Mouse (Mus musculus) retina, postnatal 1 day (tissue): ENCODE data around the gene Dmtf1.
A peak's percentile ranks its signal among the peaks of the same experiment; 100 is the strongest.
"Not testable (repeated sequence)": the region's sequence is repeated elsewhere in the genome, so short reads cannot be mapped to it uniquely, and the experiment has no call there.

ENCODE experiments used
- DNase-seq: peaks from one replicate; pipeline ENCODE4 v3.0.0-alpha.2; 2012

Gene Dmtf1

DNA sequence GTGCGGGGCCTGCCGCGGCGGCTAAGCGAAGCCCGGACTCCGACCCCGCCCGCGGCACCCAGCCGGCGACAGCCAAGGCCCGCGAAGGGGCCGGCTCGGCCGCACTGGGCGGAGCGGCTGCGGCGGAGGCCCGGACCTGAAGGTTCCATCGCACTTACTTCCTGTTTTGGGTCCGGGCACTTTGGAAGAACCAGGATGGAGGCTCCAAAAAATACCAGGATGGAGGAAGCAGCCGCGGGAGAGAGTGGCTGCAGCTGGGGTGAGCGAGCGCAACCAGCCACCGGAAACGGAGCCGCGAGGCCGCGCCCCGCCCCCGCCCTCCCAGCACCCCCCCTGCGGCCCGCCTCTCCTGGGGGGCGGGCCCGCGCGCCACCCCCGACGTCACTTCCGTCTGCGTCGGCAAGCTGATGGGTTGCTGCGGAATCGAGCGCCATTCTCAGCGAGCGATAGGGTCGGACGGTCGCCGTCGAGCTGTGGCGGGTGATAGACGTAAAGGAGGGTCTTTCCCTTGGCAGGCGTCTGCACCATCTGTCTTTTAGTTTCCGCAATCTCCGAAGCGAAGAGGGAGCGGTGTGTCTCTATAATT, at the start of gene Dmtf1:
Gene Dmtf1, minus strand, starts transcription at position 321 of the 586 bp plus-strand sequence.
- peak; percentile 98 for DNase-seq

GRCm38 (mm10) chr5:9186467-9186866, 24.9 kb upstream of the Dmtf1 start:
- DNase-seq = no peak

DNA sequence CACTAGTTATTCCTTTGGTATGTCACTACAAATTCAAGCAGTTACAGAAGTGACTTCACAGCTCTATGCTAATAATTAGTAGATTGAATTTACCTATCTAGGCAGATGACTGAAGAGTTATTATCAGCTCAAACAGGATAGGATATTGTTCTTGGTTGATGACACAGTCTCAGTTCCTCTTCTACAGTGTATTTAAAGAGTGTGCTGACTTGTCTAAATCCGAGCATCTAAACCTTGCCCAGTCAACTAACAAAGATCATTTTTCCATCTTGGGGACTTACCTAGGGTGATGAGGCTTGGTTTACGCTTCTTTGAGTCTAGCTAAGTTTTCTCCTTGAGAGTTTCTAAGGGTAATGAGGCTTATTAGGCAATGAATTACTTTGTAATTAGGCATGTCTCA, 11.7 kb upstream of the Dmtf1 start:
- DNase-seq = no peak

DNA sequence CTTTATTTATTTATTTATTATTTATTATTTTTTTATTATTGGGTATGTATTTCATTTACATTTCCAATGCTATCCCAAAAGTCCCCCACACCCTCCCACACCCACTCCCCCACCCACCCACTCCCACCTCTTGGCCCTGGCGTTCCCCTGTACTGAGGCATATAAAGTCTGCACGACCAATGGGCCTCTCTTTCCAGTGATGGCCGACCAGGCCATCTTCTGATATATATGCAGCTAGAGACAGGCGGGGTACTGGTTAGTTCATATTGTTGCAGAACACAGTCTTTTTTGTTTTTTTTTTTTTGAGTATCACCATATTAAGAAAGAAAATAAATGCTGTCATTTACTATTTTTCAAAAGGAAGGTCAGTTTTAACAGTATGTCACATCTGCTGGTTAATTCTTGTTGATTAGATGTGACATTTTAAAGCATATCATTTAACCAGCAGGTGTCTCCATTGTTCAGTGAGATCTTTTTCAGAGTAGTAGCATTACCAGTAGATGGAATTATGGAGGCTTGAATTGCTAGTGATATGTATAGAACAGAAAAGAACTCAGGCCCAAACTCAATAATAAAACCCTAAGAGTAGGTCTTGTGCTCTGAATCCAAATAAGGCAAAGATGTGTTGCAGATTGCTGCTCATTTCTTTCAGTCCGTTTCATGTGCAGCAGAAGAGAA, 7.9 kb upstream of the Dmtf1 start:
- peak; percentile 47 for DNase-seq

GRCm38 (mm10) chr5:9166366-9166765, 4.8 kb upstream of the Dmtf1 start:
- no peak for DNase-seq

- DNase-seq = not testable (repeated sequence)
These were observed 3.6 kb upstream of the Dmtf1 start for GRCm38 (mm10) chr5:9165151-9165550.

DNA sequence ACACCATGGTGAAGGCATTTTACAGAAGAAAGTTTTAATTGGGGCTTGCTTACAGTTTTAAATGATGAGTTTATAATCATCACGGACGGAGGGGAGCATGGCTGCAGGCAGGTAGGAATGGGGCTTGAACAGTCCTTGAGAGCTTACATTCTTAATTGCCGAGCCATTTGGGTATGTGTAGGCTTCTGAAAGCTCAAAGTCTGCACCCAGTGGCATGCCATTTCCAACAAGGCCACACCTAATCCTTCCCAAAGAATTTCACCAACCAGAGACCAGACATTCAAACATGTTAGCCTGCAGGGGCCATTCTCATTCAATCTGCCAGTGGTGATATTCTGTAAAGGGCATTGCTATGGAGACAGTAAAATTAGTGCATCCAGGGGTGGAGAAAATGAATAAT, 1.8 kb upstream of the Dmtf1 start:
- no peak for DNase-seq

- no peak for DNase-seq
These were observed 512 bp upstream of the Dmtf1 start for GRCm38 (mm10) chr5:9162088-9162487.

DNA sequence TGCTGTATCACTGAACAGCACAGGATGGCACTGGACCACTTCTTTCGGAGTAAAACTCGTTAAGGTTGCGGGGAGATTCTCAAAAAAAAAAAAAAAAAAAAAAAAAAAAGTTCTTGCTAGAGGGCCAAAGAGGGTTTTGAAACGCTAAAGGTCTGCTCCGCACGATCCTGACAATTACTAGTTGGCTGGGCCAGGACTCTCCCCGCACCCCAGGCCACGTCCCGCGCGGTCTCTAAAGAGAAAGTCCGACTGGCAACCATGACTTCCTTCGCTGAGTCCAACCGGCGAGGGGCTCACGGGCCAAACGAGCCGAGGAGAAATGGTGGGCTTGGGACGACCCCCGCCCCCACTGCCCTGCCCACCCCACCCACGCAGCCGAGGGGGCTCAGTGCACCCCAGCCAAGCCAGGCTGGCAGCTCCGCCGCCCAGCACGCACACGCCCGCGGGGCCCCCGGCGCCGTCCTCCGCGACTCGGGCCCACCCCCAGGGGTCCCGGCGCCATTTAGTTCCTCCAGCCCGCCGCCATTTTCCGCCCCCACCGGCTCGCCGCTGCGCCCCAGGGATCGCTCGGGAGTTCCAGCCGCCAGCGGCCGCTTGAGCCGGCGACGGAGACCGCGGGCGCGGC, 633 bp downstream of the Dmtf1 start:
- DNase-seq = no peak

- no peak for DNase-seq
These were observed 4.2 kb downstream of the Dmtf1 start for GRCm38 (mm10) chr5:9157336-9157735.

GRCm38 (mm10) chr5:9156746-9157145, 4.8 kb downstream of the Dmtf1 start:
- DNase-seq = peak; percentile 54

GRCm38 (mm10) chr5:9149273-9149850, 12.2 kb downstream of the Dmtf1 start:
- DNase-seq = no peak

DNA sequence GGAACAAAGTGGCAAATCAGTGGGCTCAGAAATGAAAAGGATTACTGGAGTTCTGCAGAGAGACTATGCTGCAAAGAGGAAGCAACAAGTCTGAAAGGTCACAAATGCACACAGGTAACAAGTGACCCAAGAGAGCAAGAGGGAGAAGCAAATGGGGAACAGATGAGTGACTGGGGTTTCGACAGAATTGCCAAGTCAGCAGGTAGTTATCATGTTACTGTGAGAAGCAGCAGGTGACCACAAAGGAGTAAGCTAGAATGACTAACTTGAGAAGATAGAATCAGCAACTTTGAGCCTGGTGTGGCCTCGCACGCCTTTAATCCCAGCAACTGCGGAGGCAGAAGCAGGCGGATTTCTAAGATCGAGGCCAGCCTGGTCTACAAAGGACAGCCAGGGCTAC, 19.2 kb downstream of the Dmtf1 start:
- no peak for DNase-seq

- no peak for DNase-seq
These were observed 20.9 kb downstream of the Dmtf1 start for GRCm38 (mm10) chr5:9140724-9141123.

DNA sequence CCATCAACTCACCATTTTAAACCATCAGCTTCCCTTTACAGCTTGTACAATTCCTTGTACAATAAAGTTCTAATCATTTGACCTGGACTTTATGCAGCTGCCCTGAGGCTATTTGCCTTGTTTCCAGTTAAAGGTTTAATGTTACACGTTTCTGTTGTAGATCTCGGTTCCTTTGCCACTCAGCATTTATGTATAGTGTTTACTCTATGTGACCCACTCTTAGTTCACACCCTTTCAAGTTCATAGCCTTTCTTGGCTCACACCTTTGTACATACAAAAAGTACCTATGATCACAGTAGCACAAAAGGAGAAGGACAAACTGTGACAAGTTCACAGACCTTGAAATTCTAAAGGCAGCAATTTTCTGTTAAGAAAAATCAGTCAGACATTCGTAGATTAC, 26.0 kb downstream of the Dmtf1 start:
- DNase-seq = no peak

GRCm38 (mm10) chr5:9131786-9132185, 29.8 kb downstream of the Dmtf1 start:
- no peak for DNase-seq

- DNase-seq = no peak
These were observed 33.0 kb downstream of the Dmtf1 start for GRCm38 (mm10) chr5:9128566-9128965.

GRCm38 (mm10) chr5:9124134-9124533, 37.4 kb downstream of the Dmtf1 start:
- no peak for DNase-seq

DNA sequence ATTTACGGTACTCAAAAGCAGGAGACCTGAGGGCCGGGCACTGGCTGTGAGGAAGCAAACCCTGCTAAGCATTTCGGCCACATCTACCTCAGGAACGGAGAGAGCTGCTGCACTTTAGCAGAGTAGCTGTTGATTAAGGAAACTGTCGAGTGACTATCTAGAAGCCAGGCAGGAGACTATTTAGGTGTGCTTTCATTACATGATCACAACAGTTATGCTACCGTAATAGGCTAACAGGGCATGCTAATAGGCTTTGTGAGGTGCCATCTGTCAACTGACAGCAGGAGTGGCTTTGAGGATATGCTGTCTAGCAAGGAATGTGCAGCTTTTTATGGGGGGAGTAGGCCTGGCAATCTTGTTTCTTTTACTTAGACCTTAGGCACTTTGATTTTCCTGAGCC, 47.4 kb downstream of the Dmtf1 start:
- peak; percentile 87 for DNase-seq

- DNase-seq = peak; percentile 87
These were observed 49.8 kb downstream of the Dmtf1 start for GRCm38 (mm10) chr5:9111759-9112158.

DNA sequence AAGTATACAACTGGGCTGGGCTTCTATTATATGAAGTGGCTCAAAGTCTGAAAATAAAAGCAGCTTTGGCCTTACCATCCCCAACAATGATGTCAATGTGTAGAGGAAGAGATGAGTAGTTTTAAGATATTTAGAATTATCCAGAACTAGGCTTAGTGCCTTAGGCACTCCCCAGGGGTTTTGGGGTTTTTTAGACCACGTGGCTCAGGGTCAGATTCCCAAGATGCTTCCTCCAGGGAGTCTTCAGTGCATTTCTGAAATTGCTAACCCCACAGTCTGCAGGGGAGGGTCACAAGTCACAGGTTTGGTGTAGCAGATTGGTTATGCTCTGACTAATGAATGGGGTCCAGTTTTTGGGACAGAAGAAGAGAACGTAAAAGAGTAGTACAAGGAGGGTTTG, 50.3 kb downstream of the Dmtf1 start:
- DNase-seq = no peak

DNA sequence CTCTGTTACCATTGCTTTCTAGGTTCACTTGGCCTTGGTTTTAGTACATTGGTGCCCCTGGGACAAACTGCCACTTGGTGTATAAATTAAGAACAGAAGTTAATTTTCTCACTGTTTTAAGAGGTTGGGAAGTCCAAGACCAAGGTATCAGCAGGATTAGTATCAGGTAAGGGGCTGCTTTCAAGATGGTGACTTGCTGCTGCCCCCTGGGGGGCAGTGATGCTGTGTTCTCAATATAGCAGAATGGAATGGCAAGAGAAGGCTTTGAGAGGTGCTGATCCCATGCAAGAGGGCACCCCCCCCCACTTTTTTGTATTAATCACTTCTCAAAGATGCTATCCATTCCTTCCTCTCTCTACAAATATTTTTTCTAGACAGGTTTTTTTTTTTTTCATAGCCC, 52.0 kb downstream of the Dmtf1 start:
- no peak for DNase-seq

GRCm38 (mm10) chr5:9108490-9108889, 53.1 kb downstream of the Dmtf1 start:
- DNase-seq = no peak
